Mouse (Mus musculus): ENCODE data around the gene Gkn2. TPM values are rescaled to one million over a fixed set of nuclear protein-coding genes. Genes with fewer than 3 reads are reported as not detected.

Gene Gkn2
- polyA plus RNA-seq, 1 experiment from 2014 or later, result not detected

GRCm38 (mm10) chr6:87389455-87389989 is 16.4 kb downstream of the Gkn2 start:
- ATAC-seq (replicated peaks; ENCODE audit: low FRiP score) (no peak), DNase-seq (ENCODE audit: low spot score) (no peak)
- Histone ChIP-seq H3K9ac (ENCODE audit: low read length) (no peak overlapping the region), H3K27me3 (ENCODE audit: control insufficient read depth, insufficient read depth, low read length) (no peaks in the 10 kb centered on the region), H3K27ac (ENCODE audit: low read depth, low read length) (no peak overlapping the region), H3K9me3 (ENCODE audit: control insufficient read depth, low read length) (no peaks in the 10 kb centered on the region), H3K36me3 (ENCODE audit: control insufficient read depth, insufficient read depth, low read length) (no peaks in the 10 kb centered on the region), H3K4me3 (ENCODE audit: low read depth, low read length) (no peak overlapping the region), H3K4me1 (replicated peaks; ENCODE audit: control insufficient read depth, insufficient read depth, low read length) (no peaks in the 10 kb centered on the region), H3K4me2 (ENCODE audit: low read depth, low read length, severe bottlenecking) (no peak overlapping the region)
- 42% methylated on average over 5 of the region's 5 CpGs for WGBS

- no peaks in the 10 kb centered on the region for H3K4me1 ChIP-seq (replicated peaks; ENCODE audit: control insufficient read depth, insufficient read depth, low read length)
- no peak for ATAC-seq (replicated peaks; ENCODE audit: low FRiP score)
- no peaks in the 10 kb centered on the region for H3K36me3 ChIP-seq (ENCODE audit: control insufficient read depth, insufficient read depth, low read length)
- 74% methylated on average over 8 of the region's 8 CpGs for WGBS
- no peak for DNase-seq (ENCODE audit: low spot score)
- no peak overlapping the region for H3K9ac ChIP-seq (ENCODE audit: low read length)
- no peak overlapping the region for H3K27ac ChIP-seq (ENCODE audit: low read depth, low read length)
- no peak overlapping the region for H3K4me2 ChIP-seq (ENCODE audit: low read depth, low read length, severe bottlenecking)
- no peaks in the 10 kb centered on the region for H3K27me3 ChIP-seq (ENCODE audit: control insufficient read depth, insufficient read depth, low read length)
- H3K9me3 ChIP-seq (ENCODE audit: control insufficient read depth, low read length), result no peaks in the 10 kb centered on the region
- no peak overlapping the region for H3K4me3 ChIP-seq (ENCODE audit: low read depth, low read length)
Measured at GRCm38 (mm10) chr6:87393466-87394205, 20.5 kb downstream of the Gkn2 start.

GRCm38 (mm10) chr6:87394783-87395182 is 21.6 kb downstream of the Gkn2 start:
- ATAC-seq (replicated peaks; ENCODE audit: low FRiP score), result no peak
- 84% methylated on average over 9 of the region's 9 CpGs for WGBS

GRCm38 (mm10) chr6:87399137-87399536 is 26.0 kb downstream of the Gkn2 start:
- ATAC-seq (replicated peaks; ENCODE audit: low FRiP score), result no peak
- no peaks in the 10 kb centered on the region for H3K27me3 ChIP-seq (ENCODE audit: control insufficient read depth, insufficient read depth, low read length)

More at GRCm38 (mm10) chr6:87394783-87395182, 21.6 kb downstream of the Gkn2 start:
- Histone ChIP-seq H3K9ac (ENCODE audit: low read length) (no peak overlapping the region), H3K27ac (ENCODE audit: low read depth, low read length) (no peak overlapping the region), H3K4me1 (replicated peaks; ENCODE audit: control insufficient read depth, insufficient read depth, low read length) (no peaks in the 10 kb centered on the region), H3K4me3 (ENCODE audit: low read depth, low read length) (no peak overlapping the region), H3K36me3 (ENCODE audit: control insufficient read depth, insufficient read depth, low read length) (no peaks in the 10 kb centered on the region), H3K4me2 (ENCODE audit: low read depth, low read length, severe bottlenecking) (no peak overlapping the region), H3K27me3 (ENCODE audit: control insufficient read depth, insufficient read depth, low read length) (no peaks in the 10 kb centered on the region), H3K9me3 (ENCODE audit: control insufficient read depth, low read length) (no peaks in the 10 kb centered on the region)
- DNase-seq (ENCODE audit: low spot score), result no peak

GRCm38 (mm10) chr6:87399886-87400566 is 26.9 kb downstream of the Gkn2 start:
- ATAC-seq (replicated peaks; ENCODE audit: low FRiP score) (no peak), DNase-seq (ENCODE audit: low spot score) (no peak)
- no peaks in the 10 kb centered on the region for H3K4me1 ChIP-seq (replicated peaks; ENCODE audit: control insufficient read depth, insufficient read depth, low read length)
- WGBS, result 64% methylated on average over 4 of the region's 4 CpGs
- H3K4me3 ChIP-seq (ENCODE audit: low read depth, low read length), result no peak overlapping the region
- no peaks in the 10 kb centered on the region for H3K9me3 ChIP-seq (ENCODE audit: control insufficient read depth, low read length)
- no peak overlapping the region for H3K4me2 ChIP-seq (ENCODE audit: low read depth, low read length, severe bottlenecking)
- no peak overlapping the region for H3K27ac ChIP-seq (ENCODE audit: low read depth, low read length)
- no peaks in the 10 kb centered on the region for H3K27me3 ChIP-seq (ENCODE audit: control insufficient read depth, insufficient read depth, low read length)
- no peaks in the 10 kb centered on the region for H3K36me3 ChIP-seq (ENCODE audit: control insufficient read depth, insufficient read depth, low read length)
- no peak overlapping the region for H3K9ac ChIP-seq (ENCODE audit: low read length)

More at GRCm38 (mm10) chr6:87399137-87399536, 26.0 kb downstream of the Gkn2 start:
- WGBS, result 2% methylated on average over 5 of the region's 5 CpGs
- H3K27ac ChIP-seq (ENCODE audit: low read depth, low read length), result no peak overlapping the region
- H3K4me3 ChIP-seq (ENCODE audit: low read depth, low read length), result no peak overlapping the region
- DNase-seq (ENCODE audit: low spot score), result peak; percentile 86
- H3K9me3 ChIP-seq (ENCODE audit: control insufficient read depth, low read length), result no peaks in the 10 kb centered on the region
- no peaks in the 10 kb centered on the region for H3K36me3 ChIP-seq (ENCODE audit: control insufficient read depth, insufficient read depth, low read length)
- no peak overlapping the region for H3K4me2 ChIP-seq (ENCODE audit: low read depth, low read length, severe bottlenecking)
- H3K9ac ChIP-seq (ENCODE audit: low read length), result no peak overlapping the region
- no peaks in the 10 kb centered on the region for H3K4me1 ChIP-seq (replicated peaks; ENCODE audit: control insufficient read depth, insufficient read depth, low read length)

GRCm38 (mm10) chr6:87401456-87401855 is 28.3 kb downstream of the Gkn2 start:
- Histone ChIP-seq H3K27me3 (ENCODE audit: control insufficient read depth, insufficient read depth, low read length) (no peaks in the 10 kb centered on the region), H3K9ac (ENCODE audit: low read length) (no peak overlapping the region), H3K4me3 (ENCODE audit: low read depth, low read length) (no peak overlapping the region), H3K4me2 (ENCODE audit: low read depth, low read length, severe bottlenecking) (no peak overlapping the region), H3K4me1 (replicated peaks; ENCODE audit: control insufficient read depth, insufficient read depth, low read length) (no peaks in the 10 kb centered on the region), H3K9me3 (ENCODE audit: control insufficient read depth, low read length) (no peaks in the 10 kb centered on the region), H3K27ac (ENCODE audit: low read depth, low read length) (no peak overlapping the region), H3K36me3 (ENCODE audit: control insufficient read depth, insufficient read depth, low read length) (no peaks in the 10 kb centered on the region)
- DNase-seq (ENCODE audit: low spot score), result no peak
- 90% methylated on average over 6 of the region's 6 CpGs for WGBS
- no peak for ATAC-seq (replicated peaks; ENCODE audit: low FRiP score)

GRCm38 (mm10) chr6:87412011-87412410 is 38.9 kb downstream of the Gkn2 start:
- Histone ChIP-seq H3K4me2 (ENCODE audit: low read depth, low read length, severe bottlenecking) (no peak overlapping the region), H3K36me3 (ENCODE audit: control insufficient read depth, insufficient read depth, low read length) (no peaks in the 10 kb centered on the region), H3K9ac (ENCODE audit: low read length) (no peak overlapping the region), H3K4me3 (ENCODE audit: low read depth, low read length) (no peak overlapping the region), H3K4me1 (replicated peaks; ENCODE audit: control insufficient read depth, insufficient read depth, low read length) (no peaks in the 10 kb centered on the region), H3K9me3 (ENCODE audit: control insufficient read depth, low read length) (no peaks in the 10 kb centered on the region), H3K27ac (ENCODE audit: low read depth, low read length) (no peak overlapping the region), H3K27me3 (ENCODE audit: control insufficient read depth, insufficient read depth, low read length) (no peaks in the 10 kb centered on the region)
- 39% methylated on average over 3 of the region's 3 CpGs for WGBS
- no peak for DNase-seq (ENCODE audit: low spot score)
- ATAC-seq (replicated peaks; ENCODE audit: low FRiP score), result no peak

GRCm38 (mm10) chr6:87422304-87422703 is 49.1 kb downstream of the Gkn2 start:
- no peak overlapping the region for H3K4me2 ChIP-seq (ENCODE audit: low read depth, low read length, severe bottlenecking)
- no peaks in the 10 kb centered on the region for H3K4me1 ChIP-seq (replicated peaks; ENCODE audit: control insufficient read depth, insufficient read depth, low read length)
- DNase-seq (ENCODE audit: low spot score) (no peak), ATAC-seq (replicated peaks; ENCODE audit: low FRiP score) (no peak)
- no peak overlapping the region for H3K9ac ChIP-seq (ENCODE audit: low read length)
- WGBS, result 88% methylated on average over 7 of the region's 7 CpGs
- H3K27ac ChIP-seq (ENCODE audit: low read depth, low read length), result no peak overlapping the region
- H3K9me3 ChIP-seq (ENCODE audit: control insufficient read depth, low read length), result no peaks in the 10 kb centered on the region
- H3K4me3 ChIP-seq (ENCODE audit: low read depth, low read length), result no peak overlapping the region
- H3K36me3 ChIP-seq (ENCODE audit: control insufficient read depth, insufficient read depth, low read length), result no peaks in the 10 kb centered on the region
- H3K27me3 ChIP-seq (ENCODE audit: control insufficient read depth, insufficient read depth, low read length), result no peaks in the 10 kb centered on the region
